Mouse (Mus musculus): ENCODE measurements at regions not wholly inside any gene's neighbourhood (a gene's known extent, or its start where the extent isn't known, plus 50 kb on each side); places are given as distances from the start of the nearest gene placed in this dataset.

DNA sequence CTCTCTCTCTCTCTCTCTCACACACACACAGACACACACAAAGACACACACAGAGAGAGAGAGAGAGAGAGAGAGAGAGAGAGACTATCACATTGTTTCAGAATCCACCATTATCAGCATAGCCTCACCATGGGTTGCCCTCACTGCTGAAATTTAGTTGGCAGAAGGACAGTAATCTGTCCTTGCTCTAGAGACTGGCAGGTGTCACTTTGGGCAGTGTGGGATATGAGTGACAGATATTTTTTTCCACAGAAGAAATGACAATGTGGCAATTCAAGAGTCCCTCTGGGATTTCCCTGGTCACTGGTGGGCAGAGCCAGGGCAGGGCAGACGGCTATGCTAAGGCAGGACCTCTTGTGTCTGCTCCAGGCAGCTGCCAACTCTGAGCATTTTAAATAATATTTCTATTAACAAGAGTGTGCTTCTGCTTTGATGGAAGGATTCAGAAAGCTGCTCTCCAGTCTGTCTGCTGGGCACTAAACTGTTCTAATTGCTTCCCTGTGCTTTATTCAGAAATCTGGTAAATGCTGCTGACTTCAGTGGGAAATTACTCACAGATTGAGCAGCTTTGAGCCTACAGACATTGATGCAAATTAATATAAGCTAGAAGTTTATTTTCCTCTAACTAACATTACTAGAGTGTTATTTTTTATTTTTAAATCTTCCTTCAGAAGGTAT is 243.5 kb downstream of the Fign start:
- H3K9me3 ChIP-seq (ENCODE audit: control insufficient read depth, low read length) = no peaks in the 10 kb centered on the region
- ATAC-seq (ENCODE audit: low FRiP score, low read depth) (no peak), DNase-seq (ENCODE audit: low spot score) (no peak)
- no peak overlapping the region for H3K27ac ChIP-seq (replicated peaks; ENCODE audit: low read depth, low read length)
- WGBS = 22% methylated on average over 1 of the region's 1 CpGs
- H3K4me3 ChIP-seq (replicated peaks; ENCODE audit: low read length) = no peak overlapping the region
- H3K27me3 ChIP-seq (ENCODE audit: control insufficient read depth, insufficient read depth, low read length) = no peaks in the 10 kb centered on the region
- H3K9ac ChIP-seq (ENCODE audit: low read depth, low read length, severe bottlenecking) = no peak overlapping the region
- H3K4me2 ChIP-seq (replicated peaks; ENCODE audit: low read depth, low read length, severe bottlenecking) = no peak overlapping the region
- TF ChIP-seq POLR2A (IDR thresholded peaks at IDR 0.05; ENCODE audit: borderline replicate concordance, extremely low read depth, insufficient read depth, insufficient read length) = no peak
- H3K36me3 ChIP-seq (ENCODE audit: control insufficient read depth, insufficient read depth, low read length) = no peaks in the 10 kb centered on the region
- H3K4me1 ChIP-seq (ENCODE audit: control insufficient read depth, insufficient read depth, low read length) = peaks cover 13% of the 10 kb centered on the region

DNA sequence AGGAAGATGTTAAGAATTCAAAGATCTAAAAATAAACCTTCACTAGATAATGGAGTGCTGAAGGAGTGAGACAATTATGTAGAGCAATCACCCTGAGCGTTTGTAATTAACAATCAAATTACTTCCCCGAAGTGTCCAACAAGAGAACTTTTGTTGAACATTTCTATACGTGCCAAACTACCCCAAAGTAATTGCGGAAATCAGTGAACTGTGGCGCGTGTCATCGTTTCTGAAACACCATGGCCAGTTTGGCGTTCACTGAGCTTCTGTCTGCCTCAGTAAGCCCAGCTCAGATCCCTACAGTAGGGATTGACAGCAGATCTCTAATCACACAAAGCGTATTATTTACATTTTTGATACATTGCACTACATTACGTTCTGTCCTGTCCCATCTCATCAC is 244.6 kb downstream of the Fign start:
- WGBS = 61% methylated on average over 10 of the region's 10 CpGs
- Histone ChIP-seq H3K4me1 (ENCODE audit: control insufficient read depth, insufficient read depth, low read length) (peaks cover 13% of the 10 kb centered on the region), H3K4me2 (replicated peaks; ENCODE audit: low read depth, low read length, severe bottlenecking) (no peak overlapping the region), H3K9ac (ENCODE audit: low read depth, low read length, severe bottlenecking) (no peak overlapping the region), H3K4me3 (replicated peaks; ENCODE audit: low read length) (no peak overlapping the region), H3K27me3 (ENCODE audit: control insufficient read depth, insufficient read depth, low read length) (no peaks in the 10 kb centered on the region), H3K27ac (replicated peaks; ENCODE audit: low read depth, low read length) (no peak overlapping the region), H3K9me3 (ENCODE audit: control insufficient read depth, low read length) (no peaks in the 10 kb centered on the region), H3K36me3 (ENCODE audit: control insufficient read depth, insufficient read depth, low read length) (no peaks in the 10 kb centered on the region)
- DNase-seq (ENCODE audit: low spot score) (no peak), ATAC-seq (ENCODE audit: low FRiP score, low read depth) (no peak)
- TF ChIP-seq POLR2A (IDR thresholded peaks at IDR 0.05; ENCODE audit: borderline replicate concordance, extremely low read depth, insufficient read depth, insufficient read length) = no peak

DNA sequence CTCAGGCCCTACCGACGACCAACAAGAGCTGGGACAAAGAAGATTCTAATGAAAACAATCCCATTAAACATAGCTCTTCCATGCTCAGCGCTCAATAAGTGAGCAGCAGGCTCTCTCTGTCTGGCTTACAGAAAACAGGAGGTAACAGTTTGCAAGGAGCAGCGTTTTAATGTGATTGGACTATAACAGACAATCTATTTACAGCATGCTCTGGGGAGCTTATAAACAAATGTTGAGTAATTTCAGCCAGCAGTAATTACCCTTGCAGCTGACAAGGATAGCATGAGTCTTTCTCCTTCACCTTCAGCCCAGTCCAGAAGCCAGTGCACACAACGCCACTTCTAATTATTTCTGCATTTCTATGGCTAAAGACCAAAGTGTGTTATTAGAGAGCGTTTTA is 245.6 kb downstream of the Fign start:
- TF ChIP-seq POLR2A (IDR thresholded peaks at IDR 0.05; ENCODE audit: borderline replicate concordance, extremely low read depth, insufficient read depth, insufficient read length) = no peak
- Histone ChIP-seq H3K9ac (ENCODE audit: low read depth, low read length, severe bottlenecking) (no peak overlapping the region), H3K9me3 (ENCODE audit: control insufficient read depth, low read length) (no peaks in the 10 kb centered on the region), H3K36me3 (ENCODE audit: control insufficient read depth, insufficient read depth, low read length) (no peaks in the 10 kb centered on the region), H3K27me3 (ENCODE audit: control insufficient read depth, insufficient read depth, low read length) (no peaks in the 10 kb centered on the region), H3K4me1 (ENCODE audit: control insufficient read depth, insufficient read depth, low read length) (peaks cover 13% of the 10 kb centered on the region), H3K4me2 (replicated peaks; ENCODE audit: low read depth, low read length, severe bottlenecking) (no peak overlapping the region), H3K4me3 (replicated peaks; ENCODE audit: low read length) (no peak overlapping the region), H3K27ac (replicated peaks; ENCODE audit: low read depth, low read length) (no peak overlapping the region)
- no peak for DNase-seq (ENCODE audit: low spot score)
- WGBS = 25% methylated on average over 6 of the region's 6 CpGs
- no peak for ATAC-seq (ENCODE audit: low FRiP score, low read depth)

DNA sequence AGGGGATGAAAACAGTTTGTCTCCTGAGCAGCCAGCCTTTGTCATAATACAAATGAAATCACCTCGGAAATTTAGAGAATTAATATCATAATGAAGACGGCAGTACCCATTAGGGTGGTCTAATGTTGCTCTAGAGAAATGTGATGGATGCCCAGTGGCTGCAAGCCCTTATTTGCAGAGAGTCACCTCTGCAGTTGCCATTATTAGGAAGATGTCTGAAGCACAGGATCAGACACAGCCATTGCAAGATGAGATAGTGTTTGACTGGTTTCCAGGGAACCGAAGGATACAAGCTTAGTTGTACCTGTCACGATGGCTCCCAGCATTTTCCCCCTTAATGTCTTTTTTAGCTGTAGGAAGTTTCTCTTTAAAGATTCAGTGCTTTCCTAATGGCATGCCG is 247.8 kb downstream of the Fign start:
- no peak overlapping the region for H3K27ac ChIP-seq (replicated peaks; ENCODE audit: low read depth, low read length)
- 70% methylated on average over 5 of the region's 5 CpGs for WGBS
- no peak overlapping the region for H3K4me2 ChIP-seq (replicated peaks; ENCODE audit: low read depth, low read length, severe bottlenecking)
- TF ChIP-seq POLR2A (IDR thresholded peaks at IDR 0.05; ENCODE audit: borderline replicate concordance, extremely low read depth, insufficient read depth, insufficient read length) = no peak
- no peak overlapping the region for H3K9ac ChIP-seq (ENCODE audit: low read depth, low read length, severe bottlenecking)
- no peak overlapping the region for H3K4me3 ChIP-seq (replicated peaks; ENCODE audit: low read length)
- no peak for DNase-seq (ENCODE audit: low spot score)
- H3K9me3 ChIP-seq (ENCODE audit: control insufficient read depth, low read length) = no peaks in the 10 kb centered on the region
- peaks cover 6% of the 10 kb centered on the region; the same call in 1 of the 2 replicates for H3K4me1 ChIP-seq (ENCODE audit: control insufficient read depth, insufficient read depth, low read length)
- H3K36me3 ChIP-seq (ENCODE audit: control insufficient read depth, insufficient read depth, low read length) = no peaks in the 10 kb centered on the region
- ATAC-seq (ENCODE audit: low FRiP score, low read depth) = no peak
- H3K27me3 ChIP-seq (ENCODE audit: control insufficient read depth, insufficient read depth, low read length) = no peaks in the 10 kb centered on the region

DNA sequence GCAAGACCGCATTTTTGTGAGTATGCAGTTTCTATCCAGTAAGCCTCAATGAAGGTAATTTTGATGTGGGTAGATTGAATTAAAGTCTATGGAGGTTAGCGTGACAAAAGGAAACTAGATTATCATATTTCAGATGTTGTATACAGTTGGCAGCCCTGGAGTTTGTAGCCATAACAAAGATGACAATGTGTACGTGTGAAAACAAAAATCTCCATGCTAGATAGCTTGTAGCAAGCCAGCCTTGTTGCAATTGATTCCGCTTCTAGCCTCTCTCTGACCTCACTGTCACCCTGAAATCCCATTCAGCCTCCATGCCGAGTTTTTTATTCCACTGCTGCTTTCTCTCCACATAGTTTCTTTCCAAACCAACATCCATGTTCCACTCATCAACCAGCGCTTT is 248.4 kb downstream of the Fign start:
- Histone ChIP-seq H3K36me3 (ENCODE audit: control insufficient read depth, insufficient read depth, low read length) (no peaks in the 10 kb centered on the region), H3K9ac (ENCODE audit: low read depth, low read length, severe bottlenecking) (no peak overlapping the region), H3K27ac (replicated peaks; ENCODE audit: low read depth, low read length) (no peak overlapping the region), H3K4me3 (replicated peaks; ENCODE audit: low read length) (no peak overlapping the region), H3K9me3 (ENCODE audit: control insufficient read depth, low read length) (no peaks in the 10 kb centered on the region), H3K4me2 (replicated peaks; ENCODE audit: low read depth, low read length, severe bottlenecking) (no peak overlapping the region), H3K4me1 (ENCODE audit: control insufficient read depth, insufficient read depth, low read length) (peaks cover 6% of the 10 kb centered on the region; the same call in 1 of the 2 replicates), H3K27me3 (ENCODE audit: control insufficient read depth, insufficient read depth, low read length) (no peaks in the 10 kb centered on the region)
- TF ChIP-seq POLR2A (IDR thresholded peaks at IDR 0.05; ENCODE audit: borderline replicate concordance, extremely low read depth, insufficient read depth, insufficient read length) = no peak
- WGBS = 81% methylated on average over 6 of the region's 6 CpGs
- no peak for ATAC-seq (ENCODE audit: low FRiP score, low read depth)
- no peak for DNase-seq (ENCODE audit: low spot score)
